Mouse (Mus musculus) Patski (cell line): ENCODE data around the gene Znfx1. TPM values are rescaled to one million over a fixed set of nuclear protein-coding genes. Genes with fewer than 3 reads are reported as not detected.
"Not testable (repeated sequence)": the region's sequence is repeated elsewhere in the genome, so short reads cannot be mapped to it uniquely, and the experiment has no call there.

Experiments
- ATAC-seq: fragments of 100-300 bp; one replicate; pipeline ENCODE4 v1.8.0; 2021
- CTCF ChIA-PET: fragments of 350-600 bp; sonication (Branson Sonifier 250); formaldehyde crosslinking; loops from one replicate; lab custom pipeline; 2022; ENCODE audit warnings: inconsistent platforms; lab: Charles Lee
- POLR2A ChIA-PET: fragments of 350-600 bp; sonication (Branson Sonifier 250); formaldehyde crosslinking; loops from one replicate; lab custom pipeline; 2022; ENCODE audit warnings: antibody characterized with exemption, inconsistent platforms; lab: Charles Lee
- DNase-seq: peaks from one replicate; pipeline ENCODE4 v3.0.0-alpha.2; 2011; ENCODE audit warnings: low read depth, low spot score
- H3K27me3 ChIP-seq: fragments of 371-371 bp; one replicate; pipeline ENCODE4 v1.5.1; 2021
- CTCF ChIP-seq: fragments of 100-300 bp; IDR thresholded peaks from one replicate; pipeline ENCODE4 v1.5.1; 2021
- in situ Hi-C: fragments of 300-500 bp; cut with MboI; formaldehyde crosslinking; loops from 3 replicates; pipeline ENCODE4 v1.11.1; 2018; ENCODE audit warnings: low pct_unique_long_range_greater_than_20kb, mixed read lengths
- polyA plus RNA-seq: library from polyadenylated mRNA; unstranded; gene quantifications from one replicate; pipeline ENCODE4 v1.2.3, GENCODE M21; 2021

Gene Znfx1
- polyA plus RNA-seq, 1 experiment from 2014 or later: 30.2 TPM

DNA sequence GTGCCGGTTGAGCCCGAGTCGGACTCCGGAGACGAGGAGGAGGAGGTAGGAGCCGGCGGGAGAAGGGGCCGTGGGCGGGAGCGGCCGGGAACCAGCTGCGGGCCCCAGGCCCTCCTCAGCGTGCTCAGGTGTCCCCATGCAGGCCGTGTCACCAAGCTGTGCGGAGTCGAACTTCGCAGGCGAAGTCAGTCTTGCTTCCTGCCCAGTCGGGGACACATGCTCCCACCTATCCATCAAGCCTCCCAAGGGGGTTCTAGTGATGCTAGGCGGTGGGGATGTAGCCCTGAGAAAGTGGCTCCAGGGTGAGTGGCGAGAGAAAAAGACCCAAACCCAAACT, 47.5 kb downstream of the Znfx1 start:
- in situ Hi-C loops: no loop called here
- no peak for TF ChIP-seq CTCF
- no peak for DNase-seq
- ChIA-PET POLR2A (no interaction called here), CTCF (interaction anchor here (0.8 kb wide), 2 partner anchors 8 to 10 kb away, joined by 3 read pairs; no protein-coding TSS in a partner anchor)
- ATAC-seq: peak; percentile 47
- peaks cover 5% of the 10 kb centered on the region for H3K27me3 ChIP-seq

DNA sequence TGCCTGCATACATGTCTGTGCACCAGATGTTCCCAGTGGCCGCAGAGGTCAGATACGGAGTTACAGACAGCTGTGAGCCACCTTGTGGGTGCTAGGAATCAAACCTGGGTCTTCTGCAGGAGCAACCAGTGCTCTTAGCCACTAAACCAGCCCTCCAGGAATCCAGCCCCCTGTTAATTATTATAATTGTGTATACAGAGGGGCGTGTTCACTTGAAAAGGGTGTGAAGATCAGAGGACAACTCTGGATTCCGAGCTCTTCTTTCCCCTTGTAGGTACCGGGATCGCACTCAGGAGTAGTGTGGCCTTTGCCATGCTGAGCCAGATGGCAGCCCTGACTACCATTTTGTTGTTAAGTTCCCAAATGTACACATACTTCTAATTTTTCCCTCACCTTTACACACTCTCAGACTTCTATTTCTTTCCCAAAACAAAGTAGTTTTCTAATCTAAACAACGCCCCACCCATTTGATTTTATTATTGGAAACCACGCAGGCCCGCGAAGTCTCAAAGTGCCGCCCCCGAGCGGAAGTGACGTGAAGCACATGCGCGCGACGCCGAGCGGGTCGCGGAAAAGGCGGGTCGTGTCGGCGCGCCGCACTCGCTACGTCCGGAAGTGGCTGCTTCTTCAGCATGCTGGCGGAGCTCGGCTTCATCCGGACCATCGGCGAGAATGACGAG, 48.0 kb downstream of the Znfx1 start, which contains the start of gene Ddx27:
Gene Ddx27 (plus strand): TSS at position 492 of the 680 bp plus-strand sequence.
- ChIA-PET POLR2A (no interaction called here), CTCF (interaction anchor here (0.8 kb wide), 2 partner anchors 9 kb away, joined by 3 read pairs; no protein-coding TSS in a partner anchor)
- no peak for TF ChIP-seq CTCF
- ATAC-seq (peak; percentile 71), DNase-seq (peak; percentile 39)
- in situ Hi-C loops: no loop called here
- peaks cover 9% of the 10 kb centered on the region for H3K27me3 ChIP-seq

DNA sequence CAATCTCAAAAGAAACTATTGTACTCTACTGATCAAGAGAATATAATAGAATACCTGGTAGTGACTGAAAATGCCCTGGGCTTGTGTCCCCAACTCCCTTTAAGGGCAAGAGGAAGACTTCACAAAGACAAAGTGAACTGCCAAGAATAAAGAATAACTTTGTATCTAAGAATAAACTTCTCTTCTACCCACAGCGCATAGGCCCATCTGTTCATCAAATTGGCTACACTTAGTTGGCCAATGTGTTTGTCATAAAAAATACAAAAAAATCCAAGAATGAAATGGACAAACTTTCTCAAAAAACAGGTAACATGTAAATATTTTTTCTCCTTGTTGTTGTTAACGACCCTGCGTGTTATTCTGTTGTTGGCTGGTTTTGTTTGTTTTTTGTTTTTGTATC, 52.3 kb downstream of the Znfx1 start:
- DNase-seq (no peak), ATAC-seq (no peak)
- H3K27me3 ChIP-seq: peaks cover 14% of the 10 kb centered on the region
- TF ChIP-seq CTCF: no peak
- CTCF ChIA-PET: interaction anchor here (1.4 to 3.6 kb wide), 3 partner anchors 9 to 53 kb away, joined by 3 to 9 read pairs (median 4); no protein-coding TSS in a partner anchor
- POLR2A ChIA-PET: no interaction called here
- in situ Hi-C loops: no loop called here

DNA sequence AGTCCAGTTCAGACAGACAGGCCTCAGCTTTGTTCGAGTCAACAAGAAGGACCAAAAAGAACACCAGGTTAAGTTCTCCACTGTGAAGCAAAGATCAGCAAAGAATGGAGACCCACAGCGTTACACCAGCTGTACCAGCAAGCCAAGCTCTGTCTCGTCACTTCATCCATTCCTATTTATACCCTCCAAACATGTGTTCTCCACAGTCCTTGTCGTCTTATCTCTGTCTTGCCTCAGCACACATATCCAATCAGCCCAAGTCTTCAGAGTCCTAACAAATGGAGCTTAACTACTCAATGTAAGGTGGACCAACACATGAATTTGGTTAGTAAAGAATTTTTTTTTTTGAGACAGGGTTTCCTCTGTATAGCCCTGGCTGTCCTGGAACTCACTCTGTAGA, 53.3 kb downstream of the Znfx1 start:
- in situ Hi-C loops: no loop called here
- ATAC-seq: no peak
- peaks cover 14% of the 10 kb centered on the region for H3K27me3 ChIP-seq
- POLR2A ChIA-PET: no interaction called here
- no peak for DNase-seq
- CTCF ChIA-PET: interaction anchor here (1.4 to 3.6 kb wide), 3 partner anchors 8 to 52 kb away, joined by 3 to 9 read pairs (median 4); no protein-coding TSS in a partner anchor
- TF ChIP-seq CTCF: no peak

DNA sequence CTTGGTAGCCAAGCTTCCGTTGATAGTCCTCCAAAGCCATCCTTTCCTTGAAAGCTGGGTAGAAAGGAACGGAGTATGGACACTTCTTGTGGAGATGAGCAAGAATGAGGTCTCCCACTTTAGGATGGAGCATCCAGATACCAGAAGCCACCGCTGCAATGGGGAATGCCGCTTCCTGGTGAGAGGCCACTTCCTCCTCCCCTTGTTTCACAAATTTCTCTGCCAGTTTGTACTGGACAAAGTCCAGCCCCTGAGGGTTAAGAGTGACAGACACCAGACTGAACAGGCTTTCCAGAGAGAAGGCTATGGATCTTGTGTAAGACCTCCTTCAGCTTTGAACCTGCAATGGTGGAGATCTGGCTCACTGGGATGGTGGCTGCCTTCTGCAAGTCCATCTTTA, 55.2 kb downstream of the Znfx1 start:
- in situ Hi-C loops: not testable (repeated sequence)
- CTCF ChIA-PET: interaction anchor here (3.6 kb wide), 1 partner anchor 50 kb away, joined by 9 read pairs; no protein-coding TSS in a partner anchor

DNA sequence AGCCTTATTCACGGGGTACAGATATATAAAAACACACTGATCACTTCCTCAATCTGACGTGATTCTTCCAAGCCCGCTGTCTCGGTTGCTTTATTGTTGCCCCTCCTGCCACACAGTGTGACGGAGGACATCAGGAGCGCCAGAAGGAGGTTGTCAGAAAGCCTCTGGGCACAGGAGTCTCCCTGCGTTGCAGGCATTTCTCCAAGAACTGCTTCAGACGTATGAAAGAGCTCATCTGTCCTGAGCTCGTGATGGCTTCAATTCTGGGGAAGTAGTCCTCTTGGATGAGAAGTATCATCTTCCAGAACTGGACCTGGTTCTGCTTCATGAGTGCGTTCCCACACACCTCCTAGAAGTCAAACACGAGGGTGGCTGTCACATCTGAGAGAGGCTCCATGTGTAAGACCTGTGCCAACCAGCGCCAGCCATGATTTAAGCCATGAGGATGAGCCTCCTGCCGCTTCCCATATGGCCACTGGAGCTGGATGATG, 55.8 kb downstream of the Znfx1 start:
- POLR2A ChIA-PET: no interaction called here
- DNase-seq (no peak), ATAC-seq (no peak)
- peaks cover 9% of the 10 kb centered on the region for H3K27me3 ChIP-seq
- CTCF ChIA-PET: interaction anchor here (3.6 kb wide), 1 partner anchor 50 kb away, joined by 9 read pairs; no protein-coding TSS in a partner anchor
- in situ Hi-C loops: no loop called here
- TF ChIP-seq CTCF: no peak

More for the DNA sequence above, 55.2 kb downstream of the Znfx1 start:
- DNase-seq, ATAC-seq, POLR2A ChIA-PET: not testable (repeated sequence)
- peaks cover 14% of the 10 kb centered on the region for H3K27me3 ChIP-seq

DNA sequence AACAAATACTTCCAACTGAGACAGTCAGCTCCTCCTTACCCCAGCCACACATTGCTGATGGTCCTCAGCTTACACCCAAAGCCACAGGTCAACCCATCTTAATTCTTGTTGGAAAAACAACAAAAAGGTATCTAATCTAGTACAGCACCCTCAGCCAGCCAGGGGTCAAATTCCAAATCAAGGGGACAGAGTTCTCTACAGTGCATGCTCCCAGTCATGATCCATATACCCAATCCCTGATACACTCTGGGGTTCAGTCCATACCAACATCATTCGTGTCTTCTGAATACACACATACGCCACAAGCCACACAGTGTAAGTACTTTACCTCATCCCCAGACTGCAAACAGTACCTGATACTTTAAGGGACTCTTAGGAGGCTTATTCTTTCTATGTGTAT, 56.5 kb downstream of the Znfx1 start:
- CTCF ChIA-PET: interaction anchor here (1.2 kb wide), 1 partner anchor 9 kb away, joined by 3 read pairs; the partner anchor contains the start of gene Ddx27
- in situ Hi-C loops: no loop called here
- DNase-seq: no peak
- POLR2A ChIA-PET: no interaction called here
- TF ChIP-seq CTCF: no peak
- no peak for ATAC-seq
- H3K27me3 ChIP-seq: peaks cover 9% of the 10 kb centered on the region

DNA sequence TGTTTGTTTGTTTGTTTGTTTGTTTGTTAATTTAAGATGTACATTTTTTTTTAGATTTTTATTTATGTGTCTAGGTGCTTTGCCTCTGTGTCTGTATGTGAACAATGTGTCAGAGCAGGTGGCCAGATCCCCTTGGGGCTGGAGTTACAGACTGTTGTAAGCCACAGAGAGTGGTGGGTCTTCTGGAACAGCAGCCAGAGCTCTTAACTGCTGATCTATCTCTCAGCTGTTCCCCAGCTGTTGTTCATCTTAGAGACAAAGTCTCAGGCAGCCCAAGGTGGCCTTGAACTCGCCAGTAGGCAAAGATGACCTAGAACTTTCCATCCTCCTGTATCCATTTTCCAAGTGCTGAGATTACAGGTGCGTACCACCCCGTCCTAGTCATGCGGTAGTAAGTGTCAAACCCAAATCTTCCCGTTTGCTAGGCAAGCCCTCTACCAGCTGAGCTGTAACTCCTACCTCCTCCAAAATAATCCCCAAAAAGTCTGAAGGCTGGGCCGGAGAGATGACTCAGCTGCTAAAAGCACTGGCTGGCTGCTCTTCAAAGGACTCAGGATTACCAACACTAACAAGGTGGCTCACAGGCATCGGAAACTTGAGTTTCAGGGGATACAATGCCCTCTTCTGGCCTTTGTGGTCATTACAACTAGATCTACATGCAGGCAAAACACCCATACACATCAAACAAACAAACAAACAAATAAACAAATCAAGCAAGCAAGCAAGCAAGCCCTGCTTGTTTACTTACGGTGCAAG, 58.5 kb downstream of the Znfx1 start:
- ATAC-seq (peak; percentile 47), DNase-seq (peak; percentile 63)
- ChIA-PET POLR2A (no interaction called here), CTCF (interaction anchor here (0.6 to 1.3 kb wide), 6 partner anchors 10 to 60 kb away, joined by 3 to 10 read pairs (median 6); no protein-coding TSS in a partner anchor)
- peaks cover 3% of the 10 kb centered on the region for H3K27me3 ChIP-seq
- TF ChIP-seq CTCF: peak; percentile 69
- in situ Hi-C loops: loop anchor here (5.0 kb wide), 1 partner anchor 47 kb away; no protein-coding TSS in a partner anchor

DNA sequence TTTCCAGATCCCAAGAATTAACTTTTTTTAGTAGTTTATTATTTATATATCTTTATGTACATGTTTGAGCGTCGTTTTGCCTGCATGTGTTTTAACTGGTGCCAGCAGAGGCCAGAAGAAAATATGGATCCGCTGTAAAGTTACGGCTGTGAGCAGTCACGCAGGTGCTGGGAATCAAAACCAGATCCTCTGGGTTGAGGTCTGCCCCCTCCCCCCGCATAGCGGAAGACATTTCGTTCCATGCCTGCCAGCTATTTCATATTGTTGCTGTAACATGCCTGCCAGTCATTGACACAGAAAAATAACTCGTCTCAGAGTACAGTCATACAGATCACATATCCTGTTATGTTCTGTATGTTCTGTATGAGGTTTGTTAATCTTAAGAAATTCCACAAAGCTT, 61.3 kb downstream of the Znfx1 start:
- TF ChIP-seq CTCF: no peak
- ATAC-seq (no peak), DNase-seq (no peak)
- ChIA-PET CTCF (interaction anchor here (1.1 to 5.2 kb wide), 3 partner anchors 9 to 44 kb away, joined by 3 to 21 read pairs (median 4); no protein-coding TSS in a partner anchor), POLR2A (no interaction called here)
- in situ Hi-C loops: loop anchor here (5.0 kb wide), 1 partner anchor 44 kb away; no protein-coding TSS in a partner anchor
- H3K27me3 ChIP-seq: no peaks in the 10 kb centered on the region

DNA sequence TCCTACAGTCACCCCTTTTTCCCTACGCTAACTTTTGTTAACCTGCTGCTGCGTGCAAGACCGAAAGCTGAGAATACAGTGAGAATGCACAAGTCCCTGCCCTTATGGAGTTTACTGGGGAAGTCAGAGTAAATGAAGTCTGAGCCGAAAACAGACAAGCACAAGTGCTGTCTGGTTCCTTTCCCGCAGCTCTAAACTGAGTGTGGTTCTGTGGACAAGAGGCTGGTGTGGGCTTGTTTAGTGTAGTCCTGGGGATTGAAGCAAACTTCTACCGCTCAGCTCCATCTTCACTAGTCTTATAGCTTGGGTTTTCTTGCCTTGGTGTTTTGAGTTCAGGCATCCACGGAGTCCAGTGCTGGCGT, 66.3 kb downstream of the Znfx1 start:
- ChIA-PET CTCF (interaction anchor here (2.0 kb wide), 1 partner anchor 39 kb away, joined by 7 read pairs; no protein-coding TSS in a partner anchor), POLR2A (interaction anchor here (0.6 kb wide), 2 partner anchors 56 to 67 kb away, joined by 3 read pairs; no protein-coding TSS in a partner anchor)
- no peak for TF ChIP-seq CTCF
- no peak for ATAC-seq
- no peaks in the 10 kb centered on the region for H3K27me3 ChIP-seq
- no peak for DNase-seq
- in situ Hi-C loops: no loop called here
